Mouse (Mus musculus) erythroblast, adult 5-6 weeks (primary cell): ENCODE measurements around the gene Krt6b. TPM values are rescaled to one million over a fixed set of nuclear protein-coding genes. Genes with fewer than 3 reads are reported as not detected.

Source experiments
- total RNA-seq, 2 experiments: library from RNA; stranded (forward) in 1 of 2; stranded (reverse) in 1 of 2; fragments of 150-400 nt in 1 of 2; fragments of 200-764, 138-1000 nt in 1 of 2; gene quantifications; 2 replicates each; pipeline versions ENCODE4 v1.2.3 to v1.2.4; 2015 to 2017; ENCODE audit warnings: low replicate concordance in 2 of 2

Gene Krt6b
- total RNA-seq, 2 experiments from 2014 or later = not detected

Other genes starting within 250 kb of the Krt6b start
- not detected in 2 replicates for gene Krt87, start 241.5 kb downstream of the Krt6b start, total RNA-seq (2015; ENCODE audit: low replicate concordance)
- gene Krt87, start 241.5 kb downstream of the Krt6b start, total RNA-seq (2017; ENCODE audit: low replicate concordance) = not detected in 2 replicates
- not detected in 2 replicates for gene Krt88, start 232.5 kb downstream of the Krt6b start, total RNA-seq (2015; ENCODE audit: low replicate concordance)
- not detected in 2 replicates for gene Krt88, start 232.5 kb downstream of the Krt6b start, total RNA-seq (2017; ENCODE audit: low replicate concordance)
- gene Krt81, start 216.5 kb downstream of the Krt6b start, total RNA-seq (2015; ENCODE audit: low replicate concordance) = not detected in 2 replicates
- gene Krt81, start 216.5 kb downstream of the Krt6b start, total RNA-seq (2017; ENCODE audit: low replicate concordance) = not detected in 2 replicates
- not detected in 2 replicates for gene Krt86, start 206.8 kb downstream of the Krt6b start, total RNA-seq (2015; ENCODE audit: low replicate concordance)
- gene Krt86, start 206.8 kb downstream of the Krt6b start, total RNA-seq (2017; ENCODE audit: low replicate concordance) = not detected in 2 replicates
- not detected in 2 replicates for gene Krt83, start 188.8 kb downstream of the Krt6b start, total RNA-seq (2015; ENCODE audit: low replicate concordance)
- 0.56 TPM in 1 of 2 replicates, not detected in the other for gene Krt83, start 188.8 kb downstream of the Krt6b start, total RNA-seq (2017; ENCODE audit: low replicate concordance)
- gene Gm49425, start 163.0 kb downstream of the Krt6b start, total RNA-seq (2015; ENCODE audit: low replicate concordance) = not detected in 2 replicates
- gene Gm49425, start 163.0 kb downstream of the Krt6b start, total RNA-seq (2017; ENCODE audit: low replicate concordance) = not detected in 2 replicates
- not detected in 2 replicates for gene Krt84, start 147.5 kb downstream of the Krt6b start, total RNA-seq (2015; ENCODE audit: low replicate concordance)
- gene Krt84, start 147.5 kb downstream of the Krt6b start, total RNA-seq (2017; ENCODE audit: low replicate concordance) = not detected in 2 replicates
- not detected in 2 replicates for gene Krt82, start 129.6 kb downstream of the Krt6b start, total RNA-seq (2015; ENCODE audit: low replicate concordance)
- gene Krt82, start 129.6 kb downstream of the Krt6b start, total RNA-seq (2017; ENCODE audit: low replicate concordance) = not detected in 2 replicates
- not detected in 2 replicates for gene Krt90, start 117.3 kb downstream of the Krt6b start, total RNA-seq (2015; ENCODE audit: low replicate concordance)
- gene Krt90, start 117.3 kb downstream of the Krt6b start, total RNA-seq (2017; ENCODE audit: low replicate concordance) = not detected in 2 replicates
- gene Krt75, start 106.4 kb downstream of the Krt6b start, total RNA-seq (2015; ENCODE audit: low replicate concordance) = not detected in 2 replicates
- not detected in 2 replicates for gene Krt75, start 106.4 kb downstream of the Krt6b start, total RNA-seq (2017; ENCODE audit: low replicate concordance)
- not detected in 2 replicates for gene Gm5414, start 52.1 kb downstream of the Krt6b start, total RNA-seq (2015; ENCODE audit: low replicate concordance)
- gene Gm5414, start 52.1 kb downstream of the Krt6b start, total RNA-seq (2017; ENCODE audit: low replicate concordance) = not detected in 2 replicates
- not detected in 2 replicates for gene Gm5478, start 32.9 kb downstream of the Krt6b start, total RNA-seq (2015; ENCODE audit: low replicate concordance)
- gene Gm5478, start 32.9 kb downstream of the Krt6b start, total RNA-seq (2017; ENCODE audit: low replicate concordance) = not detected in 2 replicates
- not detected in 2 replicates for gene Krt6a, start 14.0 kb upstream of the Krt6b start, total RNA-seq (2015; ENCODE audit: low replicate concordance)
- not detected in 2 replicates for gene Krt6a, start 14.0 kb upstream of the Krt6b start, total RNA-seq (2017; ENCODE audit: low replicate concordance)
- not detected in 2 replicates for gene Krt5, start 32.6 kb upstream of the Krt6b start, total RNA-seq (2015; ENCODE audit: low replicate concordance)
- not detected in 2 replicates for gene Krt5, start 32.6 kb upstream of the Krt6b start, total RNA-seq (2017; ENCODE audit: low replicate concordance)
- gene Krt71, start 62.8 kb upstream of the Krt6b start, total RNA-seq (2015; ENCODE audit: low replicate concordance) = not detected in 2 replicates
- gene Krt71, start 62.8 kb upstream of the Krt6b start, total RNA-seq (2017; ENCODE audit: low replicate concordance) = 0.14 TPM in 1 of 2 replicates, not detected in the other
- not detected in 2 replicates for gene Krt72, start 106.2 kb upstream of the Krt6b start, total RNA-seq (2015; ENCODE audit: low replicate concordance)
- gene Krt72, start 106.2 kb upstream of the Krt6b start, total RNA-seq (2017; ENCODE audit: low replicate concordance) = not detected in 2 replicates
- gene Krt73, start 122.1 kb upstream of the Krt6b start, total RNA-seq (2015; ENCODE audit: low replicate concordance) = not detected in 2 replicates
- gene Krt73, start 122.1 kb upstream of the Krt6b start, total RNA-seq (2017; ENCODE audit: low replicate concordance) = not detected in 2 replicates
- not detected in 2 replicates for gene Krt2, start 137.9 kb upstream of the Krt6b start, total RNA-seq (2015; ENCODE audit: low replicate concordance)
- gene Krt2, start 137.9 kb upstream of the Krt6b start, total RNA-seq (2017; ENCODE audit: low replicate concordance) = not detected in 2 replicates
- gene Krt1, start 170.5 kb upstream of the Krt6b start, total RNA-seq (2015; ENCODE audit: low replicate concordance) = not detected in 2 replicates
- gene Krt1, start 170.5 kb upstream of the Krt6b start, total RNA-seq (2017; ENCODE audit: low replicate concordance) = not detected in 2 replicates
- not detected in 2 replicates for gene Krt77, start 189.4 kb upstream of the Krt6b start, total RNA-seq (2015; ENCODE audit: low replicate concordance)
- gene Krt77, start 189.4 kb upstream of the Krt6b start, total RNA-seq (2017; ENCODE audit: low replicate concordance) = not detected in 2 replicates
- gene Krt76, start 212.6 kb upstream of the Krt6b start, total RNA-seq (2015; ENCODE audit: low replicate concordance) = not detected in 2 replicates
- gene Krt76, start 212.6 kb upstream of the Krt6b start, total RNA-seq (2017; ENCODE audit: low replicate concordance) = not detected in 2 replicates
- gene Krt4, start 244.4 kb upstream of the Krt6b start, total RNA-seq (2015; ENCODE audit: low replicate concordance) = not detected in 2 replicates
- gene Krt4, start 244.4 kb upstream of the Krt6b start, total RNA-seq (2017; ENCODE audit: low replicate concordance) = not detected in 2 replicates